Mouse (Mus musculus): ENCODE results near the gene Iah1.

The Iah1 gene

DNA sequence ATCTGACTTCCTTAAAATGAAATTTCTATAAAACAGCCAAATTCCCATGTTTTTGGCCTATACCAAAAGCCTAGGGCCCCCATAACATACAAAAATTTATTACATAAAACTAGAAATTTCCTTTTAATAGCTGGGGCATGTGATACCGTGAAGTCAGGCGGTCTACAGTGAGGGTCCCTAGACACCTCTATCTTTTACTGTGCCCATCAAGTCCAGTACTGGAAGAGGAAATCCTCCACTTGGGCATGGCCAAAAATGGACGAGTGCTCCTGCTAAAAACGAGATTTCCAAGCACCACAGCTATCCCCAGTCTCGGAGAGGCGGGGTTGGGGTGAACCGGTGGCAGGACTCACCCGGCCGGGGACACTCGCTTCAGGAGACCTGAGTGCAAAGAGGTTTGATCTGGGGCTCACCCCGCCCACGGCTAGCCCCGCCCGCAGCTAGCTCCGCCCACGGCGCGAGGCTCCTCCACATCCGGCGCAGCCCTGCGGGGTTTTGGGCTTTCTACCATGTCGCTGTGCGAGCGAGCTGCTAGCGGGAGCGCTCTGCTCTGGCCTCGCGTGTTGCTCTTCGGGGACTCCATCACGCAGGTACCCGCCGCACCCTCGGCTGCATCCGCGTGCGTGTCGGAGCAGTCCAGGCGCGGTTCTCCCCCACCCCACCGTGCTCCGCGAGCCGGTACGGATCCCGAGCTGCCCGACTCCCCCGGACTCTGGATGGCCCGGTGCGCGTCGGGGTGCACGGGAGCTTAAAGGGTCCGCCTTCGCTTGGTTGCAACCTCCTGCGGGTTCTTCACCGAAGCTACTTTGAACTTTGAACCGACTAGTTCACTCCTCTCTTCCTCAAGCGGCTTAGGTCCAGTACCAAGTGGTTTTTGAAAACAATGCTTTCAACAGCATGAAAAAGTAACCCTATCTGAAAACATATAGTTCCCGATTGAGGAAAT lies at the start of gene Iah1:
TSS of gene Iah1 (plus strand) at position 467 of the 946 bp plus-strand sequence.
- DNase-seq (ENCODE audit: low spot score): peak; percentile 72

GRCm38 (mm10) chr12:21266784-21267098 lies 49.4 kb upstream of the Iah1 start:
- DNase-seq (ENCODE audit: low spot score): no peak

DNA sequence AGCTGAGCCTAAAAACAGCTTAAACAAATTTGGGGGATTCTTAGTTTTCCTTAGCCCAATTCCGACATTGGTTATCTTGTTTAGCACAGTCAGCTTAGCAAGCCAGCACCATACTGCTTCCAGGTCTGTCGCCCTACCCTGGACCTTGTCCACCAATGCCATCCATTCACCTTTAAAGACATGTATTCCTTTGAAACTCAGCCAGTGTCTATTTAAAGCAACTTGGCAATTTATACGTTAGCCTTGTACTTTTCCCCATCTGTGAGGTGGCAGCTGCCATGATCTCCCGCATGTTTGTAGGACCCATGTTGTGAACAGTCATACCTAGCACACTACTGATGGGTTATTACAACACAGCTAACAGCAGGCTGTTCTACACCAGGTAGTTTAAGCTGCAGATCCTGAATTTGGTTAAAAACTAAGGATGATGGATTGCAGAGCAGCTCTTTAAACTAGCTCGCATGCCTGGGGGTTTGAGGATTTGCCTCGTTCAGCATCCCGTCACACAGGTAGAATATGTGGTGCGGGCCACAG lies 48.0 kb upstream of the Iah1 start:
- no peak for DNase-seq (ENCODE audit: low spot score)

DNA sequence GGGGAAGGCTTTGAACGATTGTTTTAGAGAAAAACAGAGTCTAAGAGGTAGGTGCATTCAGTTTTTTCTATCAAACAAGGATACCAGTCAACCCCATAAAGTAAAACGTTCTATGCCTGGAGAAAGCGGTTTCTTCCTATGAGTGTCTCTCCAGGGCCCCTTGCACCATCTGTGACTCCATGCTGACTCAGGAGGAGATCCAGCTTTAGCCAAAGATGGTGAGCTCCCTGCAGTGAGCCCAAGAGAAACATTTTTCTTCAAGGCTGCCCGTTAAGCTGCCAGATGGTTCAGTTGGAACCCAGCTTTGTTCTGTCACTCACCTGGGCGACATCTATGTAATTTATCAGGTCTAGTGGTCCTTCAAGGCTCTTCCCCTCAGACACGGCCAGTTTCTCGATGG lies 41.7 kb upstream of the Iah1 start:
- DNase-seq (ENCODE audit: low spot score): no peak

DNA sequence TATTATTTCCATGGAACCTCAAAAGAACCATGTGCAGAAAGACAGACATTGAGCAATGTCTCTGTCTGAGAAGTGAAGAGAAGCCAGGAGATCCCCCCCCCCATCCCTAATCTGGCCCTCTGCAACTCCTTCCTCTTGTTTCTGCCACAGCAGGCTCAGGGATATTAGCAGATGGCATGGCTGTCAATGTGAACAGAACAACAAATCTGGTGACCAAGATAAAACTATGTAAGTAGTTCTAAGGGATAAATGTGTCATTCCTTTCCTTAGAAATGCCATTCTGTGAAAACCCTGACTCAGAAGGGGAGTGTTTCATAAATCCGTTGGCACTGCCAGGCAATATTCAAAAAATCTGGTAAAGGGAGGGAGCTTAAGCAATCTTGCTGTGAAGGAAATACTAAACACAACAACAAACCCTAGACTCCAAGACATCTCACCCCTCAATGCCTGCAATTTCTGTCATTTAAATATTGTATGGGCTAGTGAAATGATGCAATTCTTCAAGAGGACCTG lies 38.8 kb upstream of the Iah1 start:
- no peak for DNase-seq (ENCODE audit: low spot score)

DNA sequence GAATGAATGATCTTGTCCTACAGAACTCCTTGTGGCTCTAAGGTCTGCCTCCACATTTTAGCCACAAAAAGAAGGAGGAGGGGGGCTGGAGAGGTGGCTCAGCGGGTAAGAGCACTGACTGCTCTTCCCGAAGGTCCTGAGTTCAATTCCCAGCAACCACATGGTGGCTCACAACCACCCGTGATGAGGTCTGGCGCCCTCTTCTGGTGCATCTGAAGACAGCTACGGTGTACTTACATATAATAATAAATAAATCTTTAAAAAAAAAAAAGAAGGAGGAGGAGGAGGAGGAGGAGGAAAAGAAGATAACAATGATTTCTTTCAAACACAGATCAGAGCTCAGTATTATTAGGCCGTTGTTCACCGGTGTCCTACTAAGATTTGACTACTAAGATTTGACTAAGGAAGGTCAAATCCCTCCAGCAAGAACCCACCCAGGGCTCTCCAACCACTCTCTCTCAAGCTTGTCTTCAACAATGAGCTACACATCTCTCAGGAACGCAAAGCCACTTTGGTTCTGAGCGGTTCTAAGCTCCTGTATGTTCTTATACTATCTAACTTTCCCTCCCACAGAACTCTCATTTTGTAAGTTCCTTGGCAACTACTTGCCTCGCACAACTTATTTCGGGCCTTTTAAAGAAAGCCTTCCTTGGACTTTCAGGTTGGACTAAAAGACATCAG lies 31.3 kb upstream of the Iah1 start, which contains the start of gene Cpsf3:
TSS of gene Cpsf3 (plus strand) at position 631 of the 681 bp plus-strand sequence.
- no peak for DNase-seq (ENCODE audit: low spot score)

GRCm38 (mm10) chr12:21285508-21286242 lies 30.5 kb upstream of the Iah1 start:
- no peak for DNase-seq (ENCODE audit: low spot score)

GRCm38 (mm10) chr12:21286243-21286622 lies 30.0 kb upstream of the Iah1 start, which contains the start of gene Itgb1bp1:
Itgb1bp1 (minus strand) TSS chr12:21286284.
- peak; percentile 97 for DNase-seq (ENCODE audit: low spot score)

- no peak for DNase-seq (ENCODE audit: low spot score)
Measured at GRCm38 (mm10) chr12:21286712-21287650, 29.2 kb upstream of the Iah1 start.

GRCm38 (mm10) chr12:21288716-21289395 lies 27.3 kb upstream of the Iah1 start:
- no peak for DNase-seq (ENCODE audit: low spot score)

GRCm38 (mm10) chr12:21289651-21290050 lies 26.5 kb upstream of the Iah1 start:
- no peak for DNase-seq (ENCODE audit: low spot score)

DNA sequence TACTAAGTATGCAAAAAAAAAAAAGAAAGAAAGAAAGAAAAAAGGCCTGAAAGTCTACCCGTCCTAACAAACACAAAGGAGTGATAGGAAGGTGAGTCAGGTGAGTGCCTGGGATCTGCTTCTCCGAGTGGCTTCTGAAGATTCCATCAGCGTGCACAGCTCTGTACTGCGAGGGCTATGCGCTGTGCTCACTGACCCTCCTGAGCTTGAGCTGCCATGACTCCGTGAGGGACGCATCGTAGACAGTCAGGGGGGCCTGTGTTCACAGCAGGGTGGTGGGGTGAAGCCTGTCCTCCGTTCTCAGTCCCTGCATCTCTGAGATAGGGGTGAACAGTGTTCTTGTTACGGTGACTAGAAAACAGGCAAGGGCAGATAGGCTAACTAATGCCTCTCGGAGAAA lies 17.3 kb upstream of the Iah1 start:
- DNase-seq (ENCODE audit: low spot score): no peak

GRCm38 (mm10) chr12:21301324-21301723 lies 14.9 kb upstream of the Iah1 start:
- DNase-seq (ENCODE audit: low spot score): peak; percentile 30

DNA sequence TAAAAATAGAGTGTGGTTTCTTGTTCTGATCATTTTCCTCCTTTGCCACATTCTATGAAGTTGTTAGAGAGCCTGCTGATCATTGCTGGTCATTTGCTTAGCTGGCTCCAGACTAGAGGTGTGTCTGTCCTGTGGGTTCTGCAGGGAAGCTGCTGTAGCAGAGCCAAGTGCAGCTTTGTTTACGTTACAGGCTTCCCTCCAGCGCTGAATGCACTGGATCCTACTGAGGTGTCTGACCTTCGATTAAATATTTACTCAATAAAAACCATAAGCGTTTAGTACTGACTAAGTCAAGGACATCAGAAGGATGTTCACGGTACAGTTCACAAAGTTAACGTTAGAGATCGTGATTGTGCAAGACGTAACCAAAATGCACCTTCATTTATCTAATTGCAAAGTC lies 14.3 kb upstream of the Iah1 start:
- no peak for DNase-seq (ENCODE audit: low spot score)

DNA sequence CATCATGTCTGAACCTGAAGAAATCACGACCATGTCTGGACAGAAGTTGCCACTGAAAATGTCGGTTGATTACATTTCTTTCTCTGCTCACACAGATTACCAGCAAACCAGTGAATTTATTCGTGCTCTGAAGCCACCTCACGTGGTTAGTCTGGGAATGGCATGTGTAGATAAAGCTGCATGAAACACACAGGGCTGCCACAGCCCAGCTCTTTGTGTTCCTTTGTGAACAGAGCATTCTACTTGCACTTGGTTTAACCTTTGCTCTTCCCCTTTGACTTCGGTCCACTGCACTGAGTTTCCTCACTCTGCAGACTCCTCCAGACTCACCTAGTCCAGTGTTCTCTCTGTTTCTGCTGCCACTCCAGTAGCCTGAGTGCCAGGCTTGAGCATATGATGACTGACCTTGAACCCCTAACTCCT lies 13.8 kb upstream of the Iah1 start:
- DNase-seq (ENCODE audit: low spot score): no peak

GRCm38 (mm10) chr12:21305741-21306140 lies 10.4 kb upstream of the Iah1 start:
- no peak for DNase-seq (ENCODE audit: low spot score)

- DNase-seq (ENCODE audit: low spot score): no peak
Measured at GRCm38 (mm10) chr12:21306721-21307120, 9.5 kb upstream of the Iah1 start.

DNA sequence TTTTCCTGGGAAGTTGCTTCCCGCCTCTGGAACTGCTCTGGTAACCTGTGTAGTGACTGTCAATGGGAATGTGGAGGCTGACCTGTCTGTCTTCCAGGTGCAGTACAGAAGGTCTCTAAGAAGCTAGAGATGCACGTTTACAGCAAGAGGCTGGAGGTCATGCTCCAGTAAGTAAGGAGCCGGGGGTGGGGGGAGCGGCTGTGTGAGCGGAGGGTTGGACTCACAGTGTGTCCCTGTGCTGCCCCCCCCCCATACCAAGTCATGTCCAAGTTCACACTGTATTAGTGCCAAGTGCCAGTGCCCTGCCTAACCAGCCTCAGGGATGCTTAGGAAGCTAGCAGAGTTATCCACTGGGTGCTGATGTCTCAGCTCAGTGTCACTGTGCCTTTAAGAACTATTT lies 4.0 kb upstream of the Iah1 start:
- no peak for DNase-seq (ENCODE audit: low spot score)

DNA sequence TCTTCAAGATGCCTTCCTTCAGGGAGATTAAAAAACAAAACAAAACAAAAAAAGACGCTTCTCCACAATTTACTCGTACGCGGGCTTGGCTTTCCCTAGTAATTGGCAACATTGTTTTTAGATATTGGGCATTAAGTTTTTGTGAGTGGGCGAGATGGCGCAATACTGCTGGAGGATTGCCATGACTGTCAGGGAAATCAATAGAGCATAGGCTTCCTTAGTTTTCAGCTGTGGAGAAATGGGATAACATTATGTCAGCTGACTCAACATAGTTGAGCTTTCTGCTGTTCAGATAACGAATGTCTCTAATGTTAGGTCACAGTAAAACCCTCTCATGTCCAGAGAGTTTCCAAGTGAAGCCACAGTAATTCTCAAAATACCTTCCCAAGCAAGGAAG lies 678 bp downstream of the Iah1 start:
- DNase-seq (ENCODE audit: low spot score): no peak

GRCm38 (mm10) chr12:21318143-21318895 lies 2.1 kb downstream of the Iah1 start:
- peak; percentile 25 for DNase-seq (ENCODE audit: low spot score)
